Mouse (Mus musculus): Measurements from ENCODE around the gene Vamp5. TPM values are rescaled to one million over a fixed set of nuclear protein-coding genes. Genes with fewer than 3 reads are reported as not detected.
A peak's percentile ranks its signal among the peaks of the same experiment; 100 is the strongest.

Gene Vamp5
- total and polyA plus RNA-seq, 3 experiments = 0.50 to 2.5 (median 0.90) TPM

DNA sequence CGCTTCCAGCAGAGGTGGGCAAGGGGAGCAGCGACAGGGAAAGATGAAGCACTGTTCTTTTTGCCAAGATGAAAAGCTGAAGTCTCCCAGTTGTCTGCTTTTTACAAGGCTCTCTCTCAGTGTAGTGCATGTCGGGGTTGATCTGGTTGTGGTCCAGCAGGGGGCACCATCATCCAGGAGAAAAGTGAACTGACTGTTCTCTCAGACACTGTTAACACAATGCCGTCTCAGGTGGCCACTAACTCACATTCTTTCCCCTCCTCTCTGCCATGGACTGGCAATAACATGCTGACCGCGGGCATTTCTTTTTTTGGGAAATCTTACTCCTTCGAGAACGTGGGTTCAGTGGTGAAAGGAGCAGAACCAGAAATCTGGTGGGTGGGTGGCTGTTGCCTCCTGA, 47.8 kb upstream of the Vamp5 start:
- Histone ChIP-seq H3K9ac (ENCODE audit: insufficient read depth, low read depth) (no peak overlapping the region), H3K79me2 (replicated peaks; ENCODE audit: control insufficient read depth, extremely low read depth, insufficient read depth, poor library complexity, severe bottlenecking) (no peaks in the 10 kb centered on the region), H3K4me3 (replicated peaks in 1 of 3; ENCODE audit: low read depth in 2 of 3, low read length in 2 of 3, poor library complexity in 1 of 3) (no peak overlapping the region), H3K27me3 (replicated peaks) (no peaks in the 10 kb centered on the region), H3K27ac (ENCODE audit: insufficient read depth, low read depth) (no peak overlapping the region), H3K4me2 (ENCODE audit: insufficient read depth, low read depth, poor library complexity, severe bottlenecking) (no peak overlapping the region), H3K9me3 (replicated peaks; ENCODE audit: low read length) (peaks cover 12% of the 10 kb centered on the region), H3K4me1 (ENCODE audit: control insufficient read depth in 1 of 2, insufficient read depth in 2 of 2) (peaks cover 0 to 20% of the 10 kb centered on the region in 2 experiments; a peak in 2 of 4 replicates), H3K36me3 (replicated peaks in 1 of 2; ENCODE audit: control insufficient read depth in 1 of 2, insufficient read depth in 1 of 2, low read length in 1 of 2) (peaks cover 72 to 86% of the 10 kb centered on the region in 2 experiments)
- dilution Hi-C loops (cut with MboI; ENCODE audit: extremely low pct_ligation_motif_present, extremely low pct_unique_long_range_greater_than_20kb, low sequenced_read_pairs) = no loop called here
- TF ChIP-seq USF2 (conservative IDR thresholded peaks at IDR 0.05; ENCODE audit: low read depth, low read length) (no peak), JUND (conservative IDR thresholded peaks at IDR 0.05; ENCODE audit: low read depth, low read length) (no peak), MAFK (IDR thresholded peaks at IDR 0.05; ENCODE audit: insufficient replicate concordance, low read length) (no peak), ZC3H11A (IDR thresholded peaks at IDR 0.05; ENCODE audit: low read depth, low read length) (no peak), RAD21 (IDR thresholded peaks at IDR 0.05; ENCODE audit: low read depth, low read length) (peak; percentile 95), SMC3 (IDR thresholded peaks at IDR 0.05; ENCODE audit: low read depth, low read length) (peak; percentile 98), HCFC1 (IDR thresholded peaks at IDR 0.05; ENCODE audit: low read depth, low read length) (no peak), USF1 (IDR thresholded peaks at IDR 0.05; ENCODE audit: low read depth, low read length) (no peak), MYC (IDR thresholded peaks at IDR 0.05; ENCODE audit: low read depth, low read length) (no peak), TCF12 (IDR thresholded peaks at IDR 0.05; ENCODE audit: low read depth, low read length) (no peak), CTCF (conservative IDR thresholded peaks at IDR 0.05 in 1 of 2, IDR thresholded peaks at IDR 0.05 in 1 of 2; ENCODE audit: low read depth in 2 of 2, low read length in 2 of 2) (peak; percentile 68 to 96)
- in situ Hi-C loops (cut with MboI; ENCODE audit: low pct_ligation_motif_present, low pct_unique_long_range_greater_than_20kb, low sequenced_read_pairs) = loop anchor here (5.0 kb wide), 1 partner anchor 109 kb away; no protein-coding TSS in a partner anchor
- DNase-seq (ENCODE audit: extremely low read depth) = peak; percentile 83

DNA sequence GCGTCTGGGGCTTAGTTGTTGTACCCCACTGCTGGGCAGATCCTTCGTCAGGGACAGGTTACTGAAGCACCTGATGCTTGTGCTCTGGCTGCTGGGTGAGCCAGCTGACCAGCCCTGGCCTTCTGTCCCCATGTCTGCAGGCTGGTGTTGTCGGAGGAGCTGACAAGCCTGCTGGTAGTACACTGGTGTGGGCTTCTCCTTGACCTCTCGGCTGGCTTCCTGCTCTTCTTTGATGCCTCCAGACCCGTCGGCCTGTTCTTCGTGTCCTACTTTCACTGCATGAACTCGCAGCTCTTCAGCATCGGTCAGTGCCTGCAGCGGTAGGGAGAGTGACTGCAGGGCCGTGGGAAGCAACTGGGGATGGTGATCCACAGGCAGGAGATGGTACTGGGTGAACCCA, 45.4 kb upstream of the Vamp5 start:
- Histone ChIP-seq H3K4me3 (replicated peaks in 1 of 3; ENCODE audit: low read depth in 2 of 3, low read length in 2 of 3, poor library complexity in 1 of 3) (no peak overlapping the region), H3K4me1 (ENCODE audit: control insufficient read depth in 1 of 2, insufficient read depth in 2 of 2) (peaks cover 0 to 6% of the 10 kb centered on the region in 2 experiments; a peak in 1 of 4 replicates), H3K27ac (ENCODE audit: insufficient read depth, low read depth) (no peak overlapping the region), H3K9me3 (replicated peaks; ENCODE audit: low read length) (peaks cover 12% of the 10 kb centered on the region), H3K9ac (ENCODE audit: insufficient read depth, low read depth) (no peak overlapping the region), H3K4me2 (ENCODE audit: insufficient read depth, low read depth, poor library complexity, severe bottlenecking) (no peak overlapping the region), H3K36me3 (replicated peaks in 1 of 2; ENCODE audit: control insufficient read depth in 1 of 2, insufficient read depth in 1 of 2, low read length in 1 of 2) (peaks cover 55 to 90% of the 10 kb centered on the region in 2 experiments), H3K79me2 (replicated peaks; ENCODE audit: control insufficient read depth, extremely low read depth, insufficient read depth, poor library complexity, severe bottlenecking) (no peaks in the 10 kb centered on the region), H3K27me3 (replicated peaks) (no peaks in the 10 kb centered on the region)
- in situ Hi-C loops (cut with MboI; ENCODE audit: low pct_ligation_motif_present, low pct_unique_long_range_greater_than_20kb, low sequenced_read_pairs) (loop anchor here (5.0 kb wide), 1 partner anchor 112 kb away; no protein-coding TSS in a partner anchor), dilution Hi-C loops (cut with MboI; ENCODE audit: extremely low pct_ligation_motif_present, extremely low pct_unique_long_range_greater_than_20kb, low sequenced_read_pairs) (no loop called here)
- DNase-seq (ENCODE audit: extremely low read depth) = no peak
- TF ChIP-seq ZMIZ1 (IDR thresholded peaks at IDR 0.05; ENCODE audit: low read depth, low read length) = no peak
- TF ChIP-seq TCF12 (IDR thresholded peaks at IDR 0.05; ENCODE audit: low read depth, low read length) = no peak
- TF ChIP-seq JUND (conservative IDR thresholded peaks at IDR 0.05; ENCODE audit: low read depth, low read length) = no peak
- no peak for TF ChIP-seq PAX5 (IDR thresholded peaks at IDR 0.05; ENCODE audit: low read length)

DNA sequence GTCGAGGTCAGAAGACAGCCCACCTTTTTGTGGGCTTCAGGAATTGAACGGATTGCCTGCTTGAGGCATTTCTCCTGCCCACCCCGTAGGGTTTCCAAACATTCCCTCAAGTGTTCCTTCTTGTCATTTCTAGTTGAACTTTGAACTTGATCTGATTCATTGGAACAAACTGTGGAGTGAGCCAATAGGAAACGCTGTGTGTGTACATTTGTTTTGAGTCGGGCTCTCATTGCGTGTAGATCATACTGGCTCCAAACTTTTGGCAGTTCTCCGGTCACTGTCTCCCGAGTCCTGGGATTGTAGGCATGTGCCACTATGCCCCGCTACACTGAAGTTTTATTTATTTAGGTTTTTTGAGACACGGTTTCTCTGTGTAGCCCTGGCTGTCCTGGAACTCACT, 40.6 kb upstream of the Vamp5 start:
- TF ChIP-seq USF2 (conservative IDR thresholded peaks at IDR 0.05; ENCODE audit: low read depth, low read length) = no peak
- no peak for TF ChIP-seq POLR2A (IDR thresholded peaks at IDR 0.05; ENCODE audit: low read depth, low read length)
- no peak for TF ChIP-seq MEF2A (IDR thresholded peaks at IDR 0.05; ENCODE audit: borderline replicate concordance, low read depth, low read length)
- TF ChIP-seq E2F4 (IDR thresholded peaks at IDR 0.05; ENCODE audit: insufficient replicate concordance, low read depth, low read length) = no peak
- no peak for TF ChIP-seq CHD1 (IDR thresholded peaks at IDR 0.05; ENCODE audit: low read depth, low read length)
- no peak for TF ChIP-seq CTCF (conservative IDR thresholded peaks at IDR 0.05 in 1 of 2, IDR thresholded peaks at IDR 0.05 in 1 of 2; ENCODE audit: low read depth in 2 of 2, low read length in 2 of 2)
- no peak for TF ChIP-seq SMC3 (IDR thresholded peaks at IDR 0.05; ENCODE audit: low read depth, low read length)
- Histone ChIP-seq H3K9ac (ENCODE audit: insufficient read depth, low read depth) (no peak overlapping the region), H3K27ac (ENCODE audit: insufficient read depth, low read depth) (no peak overlapping the region), H3K79me2 (replicated peaks; ENCODE audit: control insufficient read depth, extremely low read depth, insufficient read depth, poor library complexity, severe bottlenecking) (no peaks in the 10 kb centered on the region), H3K4me2 (ENCODE audit: insufficient read depth, low read depth, poor library complexity, severe bottlenecking) (no peak overlapping the region), H3K4me3 (replicated peaks in 1 of 3; ENCODE audit: low read depth in 2 of 3, low read length in 2 of 3, poor library complexity in 1 of 3) (no peak overlapping the region), H3K27me3 (replicated peaks) (no peaks in the 10 kb centered on the region), H3K9me3 (replicated peaks; ENCODE audit: low read length) (peaks cover 12% of the 10 kb centered on the region), H3K36me3 (replicated peaks in 1 of 2; ENCODE audit: control insufficient read depth in 1 of 2, insufficient read depth in 1 of 2, low read length in 1 of 2) (peaks cover 35 to 89% of the 10 kb centered on the region in 2 experiments), H3K4me1 (ENCODE audit: control insufficient read depth in 1 of 2, insufficient read depth in 2 of 2) (peaks cover 0 to 8% of the 10 kb centered on the region in 2 experiments; a peak in 1 of 4 replicates)
- DNase-seq (ENCODE audit: extremely low read depth) = no peak
- dilution Hi-C loops (cut with MboI; ENCODE audit: extremely low pct_ligation_motif_present, extremely low pct_unique_long_range_greater_than_20kb, low sequenced_read_pairs) (no loop called here), in situ Hi-C loops (cut with MboI; ENCODE audit: low pct_ligation_motif_present, low pct_unique_long_range_greater_than_20kb, low sequenced_read_pairs) (loop anchor here (25.0 kb wide), 1 partner anchor 416 kb away; no protein-coding TSS in a partner anchor)
